Mouse (Mus musculus) lung, postnatal 0 days (tissue): ENCODE data around the gene Dpep3. TPM values are rescaled to one million over a fixed set of nuclear protein-coding genes. Genes with fewer than 3 reads are reported as not detected.
"Not testable (repeated sequence)": the region's sequence is repeated elsewhere in the genome, so short reads cannot be mapped to it uniquely, and the experiment has no call there.

ENCODE experiments used
- ATAC-seq: fragments of 200-750 bp; cut with Nextera tagmentation; 2 replicates; pipeline ENCODE4 v1.8.0; 2017; ENCODE audit warnings: moderate library complexity
- DNase-seq: peaks from one replicate; pipeline ENCODE4 v3.0.0-alpha.2; 2016; ENCODE audit warnings: low spot score
- H3K27ac ChIP-seq: fragments of 300-500 bp; sonication (generic); 2 replicates; pipeline ENCODE4 v1.5.1; 2014; ENCODE audit warnings: antibody characterized with exemption, mild to moderate bottlenecking, low read length, mixed read lengths
- H3K27me3 ChIP-seq: fragments of 300-500 bp; sonication (generic); replicated peaks from 2 replicates; pipeline ENCODE4 v1.6.1; 2014; ENCODE audit warnings: low read length, mixed read lengths; ENCODE audit not compliant: insufficient read depth
- H3K36me3 ChIP-seq: fragments of 300-500 bp; sonication (generic); 2 replicates; pipeline ENCODE4 v1.6.1; 2014; ENCODE audit warnings: low read length, mixed read lengths; ENCODE audit not compliant: insufficient read depth
- H3K4me1 ChIP-seq: fragments of 300-500 bp; sonication (generic); 2 replicates; pipeline ENCODE4 v1.6.1; 2014; ENCODE audit warnings: antibody characterized with exemption, low read depth, low read length, mixed read lengths; ENCODE audit not compliant: insufficient read depth
- H3K4me2 ChIP-seq: fragments of 300-500 bp; sonication (generic); replicated peaks from 2 replicates; pipeline ENCODE4 v1.6.1; 2014; ENCODE audit warnings: low read depth, mild to moderate bottlenecking, low read length, moderate library complexity, mixed read lengths
- H3K4me3 ChIP-seq: fragments of 300-500 bp; sonication (generic); 2 replicates; pipeline ENCODE4 v1.5.1; 2014; ENCODE audit warnings: low read depth, low read length
- H3K9ac ChIP-seq: fragments of 300-500 bp; sonication (generic); replicated peaks from 2 replicates; pipeline ENCODE4 v1.6.1; 2014; ENCODE audit warnings: low read depth, mild to moderate bottlenecking
- H3K9me3 ChIP-seq: fragments of 300-500 bp; sonication (generic); 2 replicates; pipeline ENCODE4 v1.6.1; 2016; ENCODE audit warnings: low read length, mixed read lengths
- CTCF ChIP-seq: IDR thresholded peaks from 2 replicates; pipeline ENCODE4 v1.5.1; 2016; ENCODE audit warnings: antibody characterized with exemption, mild to moderate bottlenecking
- EP300 ChIP-seq: IDR thresholded peaks from 2 replicates; pipeline ENCODE4 v1.6.1; 2016; ENCODE audit warnings: antibody characterized with exemption, mild to moderate bottlenecking, control low read depth
- WGBS: fragments of 180-500 bp; shearing (Covaris S2); extraction: QIAGEN DNeasy Blood & Tissue Kit; methylation state at CpG from one replicate; pipeline ENCODE4 v1.1.7; 2014; 5-methylcytosine and 5-hydroxymethylcytosine counted together
- polyA plus RNA-seq: library from polyadenylated mRNA; unstranded; fragments of >200 nt; fragmentation: Nextera tagmentation; extraction: Ambion mirVana; gene quantifications from 2 replicates; pipeline ENCODE4 v1.2.1, GENCODE M21; 2015

The Dpep3 gene
- polyA plus RNA-seq, 1 experiment from 2014 or later, result not detected

DNA sequence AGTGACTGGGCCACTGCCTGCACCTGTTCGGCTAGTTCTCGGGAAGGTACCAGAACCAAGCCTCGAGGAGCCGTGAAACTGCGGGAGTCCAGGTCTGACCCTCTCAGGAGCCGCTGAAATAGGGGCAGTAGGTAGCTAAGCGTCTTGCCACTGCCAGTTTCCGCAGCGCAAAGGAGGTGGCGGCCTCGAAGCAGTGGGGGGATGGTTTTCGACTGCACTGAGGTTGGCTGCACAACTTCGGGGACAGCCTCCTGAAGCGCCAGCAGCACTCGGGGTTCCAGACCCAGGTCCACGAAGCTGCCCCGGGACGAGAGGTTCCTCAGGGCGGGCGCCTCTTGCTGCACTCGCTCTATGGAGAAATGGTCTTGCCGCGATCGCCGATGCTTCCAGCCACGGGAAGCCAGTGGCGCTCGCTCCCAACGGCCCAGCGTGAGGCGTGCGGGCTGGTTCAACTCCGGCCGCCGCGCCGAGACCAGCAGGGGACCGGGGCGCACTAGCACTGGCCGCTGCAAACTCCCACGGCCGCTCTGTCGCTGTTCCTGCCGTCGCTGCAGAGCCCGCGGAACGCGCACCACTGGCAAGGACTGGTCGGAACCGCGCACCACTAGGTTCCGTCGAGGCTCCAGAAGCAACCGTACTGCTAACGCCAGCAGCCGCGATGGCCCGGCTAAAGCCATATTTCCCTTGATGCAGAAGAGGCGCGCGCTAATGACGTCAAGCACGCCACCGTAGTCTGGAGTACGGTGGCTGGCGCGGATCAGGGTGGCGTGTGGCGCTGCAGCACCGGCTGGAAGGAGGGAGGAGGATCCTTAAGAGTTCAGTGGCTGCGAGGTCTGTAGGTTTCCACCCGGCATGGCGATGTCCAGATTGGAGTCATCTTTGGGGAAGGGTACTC, 31.8 kb upstream of the Dpep3 start:
- 2% methylated on average over 74 of the region's 74 CpGs for WGBS
- H3K9ac ChIP-seq, result peak overlapping the region; percentile 84
- peak overlapping the region; percentile 89 for H3K4me2 ChIP-seq
- peak overlapping the region; percentile 70 for H3K4me3 ChIP-seq
- H3K9me3 ChIP-seq, result no peaks in the 10 kb centered on the region
- H3K27me3 ChIP-seq, result no peaks in the 10 kb centered on the region
- TF ChIP-seq CTCF (peak; percentile 30), EP300 (no peak)
- ATAC-seq, result peak; percentile 98
- peak overlapping the region; percentile 43 for H3K27ac ChIP-seq
- H3K4me1 ChIP-seq, result peaks cover 9% of the 10 kb centered on the region; the same call in 1 of the 2 replicates
- peak; percentile 96 for DNase-seq
- no peaks in the 10 kb centered on the region for H3K36me3 ChIP-seq

DNA sequence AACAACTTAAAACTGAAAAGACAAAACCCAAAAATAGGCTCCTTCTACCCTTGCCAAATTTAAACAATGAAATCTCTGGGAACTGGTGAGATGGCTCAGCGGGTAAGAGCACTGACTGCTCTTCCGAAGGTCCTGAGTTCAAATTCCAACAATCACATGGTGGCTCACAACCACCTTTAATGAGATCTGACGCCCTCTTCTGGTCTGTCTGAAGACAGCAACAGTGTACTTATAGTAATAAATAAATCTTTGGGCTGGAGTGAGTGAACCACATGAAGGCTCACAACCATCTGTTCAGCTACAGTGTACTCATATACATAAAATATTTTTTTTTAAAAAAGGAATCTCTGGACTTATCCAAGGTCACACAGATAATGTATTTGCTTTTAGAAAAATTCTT, 28.7 kb upstream of the Dpep3 start:
- H3K9me3 ChIP-seq, H3K4me1 ChIP-seq, ATAC-seq, H3K4me2 ChIP-seq, H3K27me3 ChIP-seq, H3K4me3 ChIP-seq, H3K27ac ChIP-seq, H3K36me3 ChIP-seq, H3K9ac ChIP-seq, DNase-seq: not testable (repeated sequence)
- WGBS, result 57% methylated on average over 3 of the region's 3 CpGs
- peak; percentile 17; the same call in 1 of the 2 replicates for TF ChIP-seq CTCF

DNA sequence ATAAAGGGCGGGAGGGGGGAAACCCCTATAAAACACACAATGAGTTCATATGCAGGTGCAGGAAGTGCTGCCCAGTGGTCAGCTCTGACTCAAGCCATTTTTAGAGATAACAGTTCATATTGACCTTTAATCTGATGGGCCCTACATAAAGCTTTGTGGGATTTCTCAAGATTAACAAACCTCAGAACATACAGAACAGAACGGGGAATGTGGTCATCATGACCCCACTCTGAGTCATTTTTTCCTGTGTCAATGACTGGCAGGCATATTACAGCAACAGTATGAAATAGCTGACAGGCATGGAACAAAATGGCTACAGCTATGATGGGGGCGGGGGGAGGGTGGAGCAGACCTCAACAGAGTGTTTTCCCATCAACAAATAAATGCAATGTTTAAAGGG, 27.9 kb upstream of the Dpep3 start:
- H3K36me3 ChIP-seq, result no peaks in the 10 kb centered on the region
- no peaks in the 10 kb centered on the region for H3K9me3 ChIP-seq
- H3K4me2 ChIP-seq, result no peak overlapping the region
- H3K9ac ChIP-seq, result no peak overlapping the region
- no peaks in the 10 kb centered on the region for H3K27me3 ChIP-seq
- peak; percentile 57 for DNase-seq
- WGBS, result 67% methylated on average over 3 of the region's 3 CpGs
- ATAC-seq, result 0 out of 2 replicates have a peak, but pooled peaks have one; percentile 10
- H3K27ac ChIP-seq, result no peak overlapping the region
- no peak overlapping the region for H3K4me3 ChIP-seq
- no peak for TF ChIP-seq CTCF
- peak; percentile 80 for TF ChIP-seq EP300
- H3K4me1 ChIP-seq, result peaks cover 9% of the 10 kb centered on the region; the same call in 1 of the 2 replicates

DNA sequence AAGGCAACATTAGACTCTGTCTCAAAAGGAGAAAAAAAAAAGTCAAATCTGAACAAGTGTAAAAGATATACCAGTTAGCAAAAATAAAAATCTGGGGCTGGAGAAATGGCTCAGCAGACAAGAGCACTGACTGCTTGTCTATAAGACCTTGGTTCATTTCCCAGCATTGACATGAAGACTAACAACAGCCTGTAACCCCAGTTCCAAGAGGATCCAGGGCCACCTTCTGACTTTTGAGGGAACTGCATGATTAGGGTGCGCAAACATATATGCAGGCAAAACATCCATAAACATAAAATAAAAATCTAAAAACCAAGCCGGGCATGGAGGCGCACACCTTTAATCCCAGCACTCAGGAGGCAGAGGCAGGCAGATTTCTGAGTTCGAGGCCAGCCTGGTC, 27.2 kb upstream of the Dpep3 start:
- ATAC-seq, result no peak
- DNase-seq, result no peak
- Histone ChIP-seq H3K4me1 (peaks cover 4% of the 10 kb centered on the region; the same call in 1 of the 2 replicates), H3K9ac (no peak overlapping the region), H3K36me3 (no peaks in the 10 kb centered on the region), H3K27ac (no peak overlapping the region), H3K4me3 (no peak overlapping the region), H3K4me2 (no peak overlapping the region), H3K27me3 (no peaks in the 10 kb centered on the region), H3K9me3 (no peaks in the 10 kb centered on the region)
- TF ChIP-seq CTCF (peak; percentile 49), EP300 (no peak)
- 84% methylated on average over 4 of the region's 4 CpGs for WGBS

DNA sequence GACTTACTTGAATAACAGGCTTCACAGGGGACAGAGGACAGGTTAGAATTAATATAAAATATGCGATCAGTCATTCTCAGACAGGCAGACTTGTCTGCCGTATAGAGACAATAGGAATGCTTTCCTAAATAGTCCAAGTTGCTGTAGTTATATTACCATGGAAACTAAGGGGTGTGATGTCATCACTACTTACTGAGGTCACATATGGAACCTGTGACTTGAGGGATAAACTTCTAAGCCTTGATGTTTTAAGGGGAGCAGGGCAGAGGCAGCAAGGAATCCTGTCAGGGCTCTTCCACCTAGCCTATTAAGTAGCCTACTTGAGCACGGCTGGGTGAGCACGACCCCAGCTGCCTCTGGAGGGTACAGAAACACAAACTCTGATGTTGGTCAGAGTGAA, 26.6 kb upstream of the Dpep3 start, which contains the start of gene Dpep2nb:
Gene Dpep2nb (minus strand): TSS at position 101 of the 400 bp plus-strand sequence.
- Histone ChIP-seq H3K4me1 (peaks cover 4% of the 10 kb centered on the region; the same call in 1 of the 2 replicates), H3K4me2 (no peak within 1 kb of the TSS), H3K36me3 (no peaks in the 10 kb centered on the region), H3K9ac (no peak within 1 kb of the TSS), H3K27me3 (no peaks in the 10 kb centered on the region), H3K27ac (no peak within 1 kb of the TSS), H3K4me3 (no peak within 1 kb of the TSS), H3K9me3 (no peaks in the 10 kb centered on the region)
- no peak for DNase-seq
- ATAC-seq, result no peak
- TF ChIP-seq EP300 (no peak), CTCF (no peak)
- WGBS, result 72% methylated on average over 4 of the region's 4 CpGs

DNA sequence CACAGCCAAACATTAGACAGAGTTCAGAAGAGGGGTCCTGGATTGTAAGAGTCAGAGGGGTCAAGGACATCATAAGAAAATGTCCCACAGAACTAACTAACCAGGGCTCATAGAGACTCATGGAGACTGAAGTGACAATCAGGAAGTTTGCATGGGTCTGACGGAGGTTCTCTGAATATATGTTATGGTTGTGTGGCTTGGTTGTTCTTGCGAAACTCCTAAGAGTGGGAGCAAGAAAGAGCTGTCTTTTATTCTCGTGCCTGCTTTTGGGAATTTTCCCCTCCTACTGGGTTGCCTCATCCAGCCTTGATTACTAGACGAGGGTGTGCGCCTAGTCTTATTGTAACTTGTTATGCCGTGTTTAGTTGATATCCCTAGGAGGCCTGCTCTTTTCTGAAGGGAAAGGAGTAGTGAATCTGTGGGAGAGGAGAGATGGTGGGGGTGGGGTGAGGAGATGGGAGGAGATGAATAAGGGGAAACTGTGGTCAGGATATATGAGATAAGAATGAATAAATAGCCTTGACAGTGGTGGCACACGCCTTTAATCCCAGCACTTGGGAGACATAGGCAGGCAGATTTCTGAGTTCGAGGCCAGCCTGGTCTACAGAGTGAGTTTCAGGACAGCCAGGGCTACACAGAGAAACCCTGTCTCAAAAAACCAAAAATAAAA, 25.4 kb upstream of the Dpep3 start:
- Histone ChIP-seq H3K4me2 (no peak overlapping the region), H3K27ac (no peak overlapping the region), H3K4me1 (no peaks in the 10 kb centered on the region), H3K9me3 (no peaks in the 10 kb centered on the region), H3K36me3 (no peaks in the 10 kb centered on the region), H3K27me3 (no peaks in the 10 kb centered on the region), H3K9ac (no peak overlapping the region), H3K4me3 (no peak overlapping the region)
- ATAC-seq (no peak), DNase-seq (peak; percentile 29)
- TF ChIP-seq EP300, result no peak
- no peak for TF ChIP-seq CTCF
- WGBS, result 71% methylated on average over 8 of the region's 8 CpGs
